Mouse (Mus musculus): ENCODE measurements around the gene Shisal1. TPM values are rescaled to one million over a fixed set of nuclear protein-coding genes. Genes with fewer than 3 reads are reported as not detected.

Gene Shisal1
- polyA plus RNA-seq, 1 experiment from 2014 or later: 9.5 TPM

DNA sequence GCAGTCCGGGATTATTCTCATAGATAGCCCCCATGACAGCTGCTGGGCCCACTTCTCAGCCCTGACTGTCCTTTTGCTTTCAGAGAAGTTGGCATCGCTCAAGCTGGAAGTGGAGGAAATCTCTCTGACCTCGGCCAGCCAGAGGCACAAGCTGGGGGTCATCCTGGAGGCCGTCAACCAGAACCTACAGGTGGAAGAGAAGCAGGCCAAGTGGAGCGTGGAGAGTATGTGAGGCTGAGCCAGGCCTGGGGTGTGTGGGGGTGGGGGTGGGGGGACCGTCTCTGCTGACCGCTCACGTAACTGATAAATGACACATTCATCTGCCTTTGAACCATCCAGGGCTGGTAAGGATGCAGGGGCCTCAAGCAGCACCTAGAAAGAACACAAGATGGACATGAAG lies 117.0 kb downstream of the Shisal1 start:
- Histone ChIP-seq H3K27me3 (no peaks in the 10 kb centered on the region), H3K4me1 (replicated peaks) (peaks cover 19% of the 10 kb centered on the region), H3K4me2 (no peak overlapping the region), H3K9ac (no peak overlapping the region), H3K4me3 (no peak overlapping the region), H3K27ac (no peak overlapping the region), H3K9me3 (no peaks in the 10 kb centered on the region), H3K36me3 (no peaks in the 10 kb centered on the region)
- no peak for ATAC-seq (ENCODE audit: low FRiP score)
- WGBS: 89% methylated on average over 8 of the region's 8 CpGs

Other genes with a start within 250 kb of the Shisal1 start
- gene Parvb, start 215.1 kb downstream of the Shisal1 start, polyA plus RNA-seq (2015; fragmentation: Nextera tagmentation; extraction: Ambion mirVana): 3.9 and 4.5 TPM in 2 replicates
- gene Parvg, start 123.1 kb downstream of the Shisal1 start, polyA plus RNA-seq (2015; fragmentation: Nextera tagmentation; extraction: Ambion mirVana): 0.92 and 1.1 TPM in 2 replicates
- gene Rtl6, start 110.7 kb upstream of the Shisal1 start, polyA plus RNA-seq (2015; fragmentation: Nextera tagmentation; extraction: Ambion mirVana): 51.6 and 54.4 TPM in 2 replicates
- gene Prr5, start 222.5 kb upstream of the Shisal1 start, polyA plus RNA-seq (2015; fragmentation: Nextera tagmentation; extraction: Ambion mirVana): 18.3 and 19.6 TPM in 2 replicates

Data from hindbrain, embryonic 13.5 days (tissue).